Mouse (Mus musculus): ENCODE measurements at regions not wholly inside any gene's neighbourhood (a gene's known extent, or its start where the extent isn't known, plus 50 kb on each side); places are given as distances from the start of the nearest gene placed in this dataset.

DNA sequence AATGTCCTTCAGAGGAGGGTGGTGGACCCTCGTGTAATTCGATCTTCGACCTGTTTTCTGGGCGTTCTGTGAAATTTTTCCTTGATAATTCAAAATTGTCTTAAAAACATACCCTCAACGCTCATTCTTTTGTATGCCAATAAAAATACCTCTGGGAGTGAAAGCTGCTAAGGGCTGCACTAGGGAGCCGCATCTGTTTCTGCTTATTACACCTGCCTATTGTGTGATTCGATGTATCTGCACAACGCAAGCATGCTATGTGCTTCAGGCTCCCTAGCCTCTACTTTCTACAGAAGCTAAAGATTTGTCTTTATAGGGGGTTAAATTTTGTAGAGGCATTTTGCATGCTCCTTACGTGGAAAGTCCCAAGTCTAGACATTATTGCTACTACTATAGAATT lies 123.7 kb upstream of the Tank start:
- no peak for TF ChIP-seq POLR2A (IDR thresholded peaks at IDR 0.05; ENCODE audit: borderline replicate concordance, extremely low read depth, insufficient read depth, insufficient read length, poor library complexity, severe bottlenecking)
- no peak for TF ChIP-seq CTCF (IDR thresholded peaks at IDR 0.05; ENCODE audit: borderline replicate concordance, extremely low read depth, insufficient read depth, insufficient read length)
